Mouse (Mus musculus) embryo, embryonic 11.5 days (tissue): Measurements from ENCODE around the gene Galnt4.
"Not testable (repeated sequence)": the region's sequence is repeated elsewhere in the genome, so short reads cannot be mapped to it uniquely, and the experiment has no call there.

Source experiments
- DNase-seq: peaks from one replicate; pipeline ENCODE4 v3.0.0-alpha.2; 2012; ENCODE audit warnings: low read depth, low spot score

Galnt4 gene

DNA sequence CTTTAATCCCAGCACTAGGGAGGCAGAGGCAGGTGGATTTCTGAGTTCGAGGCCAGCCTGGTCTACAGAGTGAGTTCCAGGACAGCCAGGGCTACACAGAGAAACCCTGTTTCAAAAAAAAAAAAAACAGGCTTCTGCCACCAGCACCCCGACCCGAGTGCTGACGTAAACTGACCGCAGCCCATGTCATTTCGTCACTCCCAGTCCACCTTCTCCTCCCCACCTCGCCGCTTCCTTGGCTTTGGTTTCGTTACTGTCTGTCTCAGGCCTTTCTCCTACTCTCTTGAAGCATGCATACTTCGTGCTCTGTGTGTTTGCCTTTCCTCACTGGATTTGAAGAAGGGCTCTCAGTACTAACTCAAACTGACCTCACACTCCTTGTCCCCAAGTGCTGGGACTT, 49.7 kb downstream of the Galnt4 start:
- DNase-seq, result not testable (repeated sequence)

DNA sequence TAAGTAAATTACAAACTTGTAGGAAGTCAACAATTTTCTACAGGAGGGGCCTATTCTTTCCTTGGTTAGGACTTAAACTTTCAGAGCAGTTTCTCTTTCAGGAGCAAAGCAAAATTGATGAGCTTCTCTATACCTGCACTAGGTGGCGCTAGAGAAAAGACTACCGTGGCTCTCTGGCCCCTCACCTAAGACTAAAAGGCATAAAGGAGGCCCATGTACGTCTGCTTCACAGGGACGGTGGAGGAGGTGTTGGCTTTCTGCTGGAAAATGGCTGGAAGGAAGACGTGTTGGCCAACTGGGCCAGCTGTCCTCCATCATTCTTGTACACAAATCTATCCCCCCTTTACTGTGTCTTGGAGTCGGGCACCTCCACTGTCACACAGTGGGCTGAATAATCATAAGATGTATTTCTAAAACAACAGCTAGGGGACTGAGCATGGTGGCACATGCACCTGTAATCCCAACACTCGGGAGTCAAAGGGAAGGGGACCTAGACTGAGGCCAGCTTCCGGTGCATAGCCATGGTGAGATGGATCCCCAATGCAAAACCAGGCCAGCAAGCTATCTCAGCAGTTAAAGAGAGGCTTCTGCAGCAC, 54.1 kb downstream of the Galnt4 start:
- DNase-seq, result no peak
